Mouse (Mus musculus): Measurements from ENCODE around the gene Ugt1a5.

GRCm38 (mm10) chr1:88230421-88230820, 64.6 kb downstream of the Ugt1a5 start:
- no peak for TF ChIP-seq CTCF (IDR thresholded peaks at IDR 0.05; ENCODE audit: low read depth)
- TF ChIP-seq EP300 (IDR thresholded peaks at IDR 0.05; ENCODE audit: low read depth): no peak

Measured in liver, embryonic 14.5 days (tissue).